Mouse (Mus musculus): Measurements from ENCODE around the gene Arid1b.

Gene Arid1b

DNA sequence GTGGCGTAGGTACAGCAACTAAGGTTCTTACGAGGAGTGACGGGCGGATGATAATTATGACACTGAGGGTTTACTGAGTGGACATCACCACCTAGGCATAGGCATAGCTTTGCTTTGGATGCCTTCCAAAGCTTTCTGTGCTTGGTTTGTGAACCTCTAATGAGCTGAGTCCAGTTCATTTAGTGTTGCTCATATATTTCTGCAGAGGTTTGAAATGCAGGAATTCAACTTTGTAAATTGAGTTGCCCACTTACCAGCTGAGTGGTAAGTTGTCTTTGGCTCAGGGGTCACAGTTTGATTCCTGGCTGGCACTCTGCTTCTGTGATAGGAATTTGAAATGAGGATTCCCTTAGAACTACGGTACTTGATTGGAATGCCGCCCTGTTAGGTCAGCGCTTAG is 49.7 kb downstream of the Arid1b start:
- in situ Hi-C loops (cut with MboI; ENCODE audit: low pct_unique_long_range_greater_than_20kb in 1 of 2, low sequenced_read_pairs in 2 of 2, unreplicated experiment in 1 of 2), result no loop called here

DNA sequence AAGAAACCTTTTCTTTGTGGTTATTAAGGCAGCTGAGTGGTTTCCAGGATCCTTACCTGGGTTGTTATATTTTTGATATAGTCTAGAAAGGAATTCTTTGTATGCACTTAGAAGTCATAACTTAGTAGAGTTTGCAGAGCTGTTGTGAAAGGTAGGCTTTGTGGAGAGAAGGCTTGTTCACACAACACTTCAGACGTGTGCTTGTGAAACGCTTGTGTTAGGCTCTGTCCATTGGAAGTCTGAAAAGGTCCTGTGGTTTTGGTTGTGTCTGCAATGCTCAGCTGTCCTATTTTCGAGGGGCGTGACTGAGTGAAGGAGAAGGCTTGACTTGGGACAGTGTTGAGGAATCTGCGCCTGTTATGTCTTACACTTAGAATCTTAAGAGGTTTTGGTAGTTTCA is 51.5 kb downstream of the Arid1b start:
- in situ Hi-C loops (cut with MboI; ENCODE audit: low pct_unique_long_range_greater_than_20kb in 1 of 2, low sequenced_read_pairs in 2 of 2, unreplicated experiment in 1 of 2), result no loop called here

DNA sequence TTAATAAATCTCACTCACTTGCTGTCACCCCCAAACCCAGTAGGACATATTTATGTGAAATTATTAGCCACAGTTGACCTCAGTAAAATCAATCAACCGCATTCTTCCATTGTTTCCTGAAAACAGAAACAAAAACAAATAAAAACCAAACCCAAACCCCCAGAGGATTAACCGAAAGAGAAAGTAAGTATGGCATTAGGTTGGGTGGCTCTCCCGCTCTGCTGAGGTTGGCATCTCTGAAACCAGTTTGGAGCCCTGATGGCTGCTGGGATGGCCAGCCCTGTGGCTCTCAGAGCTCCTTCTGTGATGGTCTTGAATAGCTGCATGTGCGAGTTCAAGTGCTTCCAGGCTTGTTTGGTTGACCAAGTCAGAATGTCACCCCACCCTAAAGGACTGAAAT is 53.2 kb downstream of the Arid1b start:
- in situ Hi-C loops (cut with MboI; ENCODE audit: low pct_unique_long_range_greater_than_20kb in 1 of 2, low sequenced_read_pairs in 2 of 2, unreplicated experiment in 1 of 2), result no loop called here

DNA sequence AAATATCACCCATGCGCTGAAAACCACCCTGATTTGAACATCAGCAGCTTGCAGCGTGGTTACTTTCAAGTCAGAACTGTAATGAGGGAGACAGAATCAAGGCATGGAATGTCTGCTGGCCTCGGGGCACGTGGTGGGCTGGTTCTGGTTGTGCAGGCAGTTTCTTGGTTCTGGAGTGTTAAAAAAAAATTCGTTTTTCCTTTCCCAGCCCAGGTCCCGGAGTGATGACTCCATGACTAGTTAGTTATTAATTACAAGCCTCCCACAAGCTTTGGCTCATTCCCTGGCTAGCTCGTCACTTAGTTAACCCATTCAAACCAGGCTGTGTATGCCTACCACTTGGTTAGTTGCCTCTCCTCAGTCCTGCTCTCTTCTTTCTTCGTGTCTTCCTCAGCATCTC is 56.1 kb downstream of the Arid1b start:
- in situ Hi-C loops (cut with MboI; ENCODE audit: low pct_unique_long_range_greater_than_20kb in 1 of 2, low sequenced_read_pairs in 2 of 2, unreplicated experiment in 1 of 2), result no loop called here

DNA sequence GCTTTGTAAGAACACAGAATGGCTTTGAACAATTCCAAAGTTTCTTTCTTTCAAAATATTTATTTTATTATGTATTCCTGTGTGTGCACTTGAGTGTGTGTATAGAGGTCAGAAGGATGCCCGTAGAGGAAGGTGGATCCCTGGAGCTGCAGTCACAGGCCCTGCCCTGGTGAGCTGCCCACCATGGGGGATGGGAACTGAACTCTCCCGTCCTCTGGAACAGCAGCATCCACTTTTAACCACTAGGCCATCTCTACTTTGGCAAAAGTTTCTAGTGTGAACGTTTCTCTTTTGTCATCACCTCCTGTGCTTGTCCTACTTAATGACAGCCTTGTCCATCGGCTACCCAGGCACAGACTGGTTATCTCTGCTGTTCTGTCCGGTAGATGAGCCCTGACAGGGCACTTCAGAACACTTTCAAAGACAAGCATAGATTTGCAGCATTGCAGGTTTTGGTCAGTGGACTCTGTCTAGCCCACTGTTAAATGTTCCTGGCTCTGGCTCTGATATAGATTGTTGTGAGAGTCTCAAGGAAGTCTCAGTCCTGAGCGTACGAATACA is 56.9 kb downstream of the Arid1b start:
- in situ Hi-C loops (cut with MboI; ENCODE audit: low pct_unique_long_range_greater_than_20kb in 1 of 2, low sequenced_read_pairs in 2 of 2, unreplicated experiment in 1 of 2), result no loop called here

DNA sequence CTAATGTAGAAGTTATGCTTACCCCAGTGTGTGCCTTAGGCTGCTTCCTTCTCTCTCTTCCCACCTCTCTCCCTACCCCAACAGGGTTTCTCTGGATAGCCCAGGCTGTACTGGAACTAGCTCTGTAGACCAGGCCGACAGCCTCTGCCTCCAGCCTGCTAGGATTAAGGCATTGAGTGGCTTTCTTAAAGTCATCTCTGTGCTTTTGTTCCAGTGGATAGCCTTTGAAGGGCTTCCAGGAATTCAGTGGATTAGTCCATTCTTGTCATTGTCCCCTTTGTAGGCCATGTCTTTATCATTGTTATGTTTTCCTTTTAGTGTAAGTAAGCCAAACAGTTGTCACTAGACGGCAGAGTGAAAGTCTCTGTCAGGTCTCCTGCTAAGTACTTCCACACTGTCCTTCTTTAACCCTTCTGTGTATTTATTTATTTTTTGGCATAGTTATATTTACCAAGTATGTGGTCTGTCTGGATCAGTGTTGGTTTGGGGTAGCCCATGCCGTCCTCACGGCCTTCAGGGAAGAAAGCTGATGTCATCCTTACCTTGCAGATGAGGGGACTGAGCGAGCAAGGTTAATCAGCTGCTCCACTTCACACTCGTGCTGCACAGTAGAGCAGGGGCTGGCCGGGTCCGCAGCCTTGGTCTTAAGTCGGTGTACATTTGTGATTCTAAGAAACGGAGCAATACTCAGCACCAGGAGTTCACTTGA is 58.1 kb downstream of the Arid1b start:
- in situ Hi-C loops (cut with MboI; ENCODE audit: low pct_unique_long_range_greater_than_20kb in 1 of 2, low sequenced_read_pairs in 2 of 2, unreplicated experiment in 1 of 2), result no loop called here

DNA sequence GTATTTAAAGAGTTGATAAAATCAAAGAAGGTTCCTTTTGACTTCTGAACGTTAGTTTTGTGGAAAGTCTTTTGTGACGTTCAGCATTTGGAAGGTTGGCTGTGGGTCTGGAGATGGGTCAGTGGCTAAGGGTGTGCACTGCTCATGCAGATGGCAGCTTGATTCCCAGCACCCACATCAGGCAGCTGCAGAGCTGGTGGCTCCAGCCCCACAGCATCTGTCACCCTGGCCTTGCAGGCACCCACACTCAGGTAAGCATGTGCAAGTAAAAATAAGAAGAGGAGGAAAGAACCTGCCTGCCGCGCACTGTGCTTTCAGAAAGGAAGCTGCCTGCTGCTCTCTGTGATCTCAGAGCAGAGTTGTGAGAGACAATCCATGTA is 58.7 kb downstream of the Arid1b start:
- in situ Hi-C loops (cut with MboI; ENCODE audit: low pct_unique_long_range_greater_than_20kb in 1 of 2, low sequenced_read_pairs in 2 of 2, unreplicated experiment in 1 of 2), result no loop called here

DNA sequence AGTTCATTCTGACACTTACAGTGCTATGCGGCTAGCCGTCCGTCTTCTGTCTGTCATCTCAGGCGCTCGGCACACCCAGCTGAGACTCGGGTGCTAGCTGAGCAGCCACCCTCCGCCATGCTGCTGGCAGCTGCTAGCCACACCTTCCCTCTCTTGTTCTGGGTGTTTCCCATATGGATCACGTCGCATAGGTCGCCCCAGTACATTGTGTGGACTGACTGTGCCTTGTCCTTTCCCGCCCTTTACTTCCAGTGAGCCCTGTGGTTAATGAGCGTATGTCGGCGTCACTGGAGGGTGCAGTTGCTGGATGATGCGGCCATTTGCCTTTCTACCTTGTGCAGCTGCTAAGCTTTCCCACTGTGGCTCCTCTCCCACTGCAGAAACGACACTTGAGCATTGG is 59.1 kb downstream of the Arid1b start:
- in situ Hi-C loops (cut with MboI; ENCODE audit: low pct_unique_long_range_greater_than_20kb in 1 of 2, low sequenced_read_pairs in 2 of 2, unreplicated experiment in 1 of 2), result no loop called here

DNA sequence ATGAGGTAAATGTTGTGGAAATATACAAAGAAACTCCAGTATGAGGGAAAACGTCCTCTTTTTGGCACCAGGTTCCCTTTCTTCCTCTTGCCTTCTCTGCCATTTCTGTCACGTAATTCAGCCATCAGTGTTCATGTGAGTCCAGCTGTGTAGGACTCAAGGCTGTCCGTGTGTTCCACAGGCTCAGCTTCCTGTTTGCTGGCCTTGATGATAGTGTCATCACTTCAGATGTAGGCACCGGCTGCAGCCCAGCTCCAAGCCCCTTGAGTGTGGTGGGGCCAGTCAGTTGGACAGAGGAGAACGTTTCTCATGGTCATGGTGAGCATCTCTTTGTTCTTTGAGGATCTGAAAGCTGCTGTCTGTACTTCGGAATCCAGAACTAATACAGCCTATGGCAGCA is 61.3 kb downstream of the Arid1b start:
- in situ Hi-C loops (cut with MboI; ENCODE audit: low pct_unique_long_range_greater_than_20kb in 1 of 2, low sequenced_read_pairs in 2 of 2, unreplicated experiment in 1 of 2), result no loop called here

DNA sequence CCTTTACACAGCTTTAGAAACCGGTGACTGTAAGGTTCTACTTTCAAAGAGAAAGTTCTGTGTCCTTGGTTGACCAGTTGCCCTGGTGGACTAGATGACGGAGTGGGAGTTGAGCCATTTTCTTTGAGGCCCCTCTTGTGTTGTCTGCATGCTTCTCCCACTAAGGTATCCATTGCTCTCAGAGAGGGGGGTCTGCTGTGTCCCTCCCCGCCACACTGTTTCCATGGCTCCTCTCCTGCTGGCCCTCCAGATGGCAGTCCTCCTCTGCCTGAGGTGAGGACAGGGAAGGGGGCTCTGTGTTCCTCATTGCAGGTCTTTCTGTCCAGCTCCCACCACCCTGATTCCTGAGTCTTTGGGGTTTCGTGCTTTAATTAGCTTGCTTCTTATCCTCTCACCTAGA is 62.5 kb downstream of the Arid1b start:
- in situ Hi-C loops (cut with MboI; ENCODE audit: low pct_unique_long_range_greater_than_20kb in 1 of 2, low sequenced_read_pairs in 2 of 2, unreplicated experiment in 1 of 2), result no loop called here

DNA sequence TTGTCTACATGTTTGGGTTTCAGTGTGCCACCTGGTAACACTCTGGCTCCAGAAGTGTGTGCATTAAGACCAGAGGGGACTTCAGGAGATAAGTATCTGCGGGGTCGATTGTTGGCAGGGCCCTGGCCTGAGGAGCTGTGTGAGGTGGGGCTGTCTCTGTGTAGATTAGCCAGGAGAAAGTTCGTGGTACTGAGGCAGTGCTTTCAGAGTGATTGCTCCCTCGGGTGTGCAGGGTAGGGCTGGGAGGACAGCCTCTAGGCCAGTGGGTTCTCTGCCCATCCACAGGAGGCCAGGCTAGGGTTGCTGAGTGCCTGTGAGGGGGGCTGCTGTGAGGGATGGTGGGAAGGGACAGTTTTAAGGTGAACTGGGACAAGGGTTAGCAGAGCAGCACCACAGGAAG is 63.2 kb downstream of the Arid1b start:
- in situ Hi-C loops (cut with MboI; ENCODE audit: low pct_unique_long_range_greater_than_20kb in 1 of 2, low sequenced_read_pairs in 2 of 2, unreplicated experiment in 1 of 2), result no loop called here

DNA sequence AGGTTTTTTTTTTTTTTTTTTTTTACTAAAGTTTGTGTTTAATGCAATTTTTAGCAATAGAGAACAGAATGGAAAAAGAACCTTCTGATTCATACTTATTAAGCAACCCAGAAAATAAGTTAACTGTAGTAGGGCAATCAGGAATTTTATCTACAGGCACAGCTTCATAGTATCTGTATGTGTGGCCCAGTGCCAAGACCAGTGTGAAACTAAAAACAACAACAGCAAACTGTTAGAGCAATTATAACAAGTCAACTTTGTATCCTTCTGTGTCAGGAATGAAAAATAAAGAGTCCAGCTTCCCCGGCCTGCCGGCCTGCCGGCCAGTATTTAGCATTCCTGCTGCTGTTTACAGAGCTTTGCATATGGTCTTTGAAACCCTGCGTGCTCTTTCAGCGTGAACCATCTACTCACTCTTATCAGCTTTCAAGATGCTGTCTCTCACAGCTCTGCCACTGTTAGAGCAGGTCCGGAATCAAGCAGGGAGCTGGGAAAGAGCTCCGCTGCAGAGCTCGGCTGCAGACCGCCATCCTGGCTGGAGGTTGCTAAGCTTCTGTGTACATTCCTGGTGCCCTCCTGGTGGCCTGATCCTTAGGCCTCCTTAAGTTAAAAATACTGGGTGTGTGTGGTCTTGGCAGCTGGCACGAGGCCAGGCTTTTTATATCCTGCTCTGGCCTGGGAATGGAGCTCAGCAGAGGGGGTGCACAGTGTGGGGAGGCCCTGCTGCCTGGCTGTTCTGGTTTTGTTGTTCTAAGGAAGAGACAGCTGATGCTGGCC is 64.0 kb downstream of the Arid1b start:
- in situ Hi-C loops (cut with MboI; ENCODE audit: low pct_unique_long_range_greater_than_20kb in 1 of 2, low sequenced_read_pairs in 2 of 2, unreplicated experiment in 1 of 2), result no loop called here

DNA sequence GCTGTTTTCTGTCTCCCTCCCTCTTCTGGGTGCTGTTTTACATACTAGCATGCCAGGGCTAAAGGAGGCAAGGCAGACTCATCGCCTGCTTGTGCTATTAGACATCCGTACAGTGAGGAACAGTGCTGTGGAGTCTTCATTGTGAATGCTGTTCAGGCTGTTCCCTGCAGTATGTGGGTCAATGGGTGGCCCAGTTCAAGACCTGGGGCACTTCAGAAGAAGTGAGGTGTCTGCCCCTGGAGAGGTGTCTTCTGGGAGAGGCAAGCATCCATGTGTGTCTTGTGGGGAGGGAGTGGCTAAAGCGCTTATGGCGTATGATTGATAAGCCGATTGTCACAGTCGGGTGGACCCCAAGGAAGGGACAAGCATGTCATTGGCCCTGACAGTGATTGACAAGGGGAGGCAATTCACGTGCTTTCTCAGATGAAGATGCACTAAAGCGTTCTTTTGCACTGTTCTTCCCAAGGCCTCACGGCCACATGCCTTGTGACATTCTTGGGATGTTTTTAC is 65.0 kb downstream of the Arid1b start:
- in situ Hi-C loops (cut with MboI; ENCODE audit: low pct_unique_long_range_greater_than_20kb in 1 of 2, low sequenced_read_pairs in 2 of 2, unreplicated experiment in 1 of 2), result no loop called here

DNA sequence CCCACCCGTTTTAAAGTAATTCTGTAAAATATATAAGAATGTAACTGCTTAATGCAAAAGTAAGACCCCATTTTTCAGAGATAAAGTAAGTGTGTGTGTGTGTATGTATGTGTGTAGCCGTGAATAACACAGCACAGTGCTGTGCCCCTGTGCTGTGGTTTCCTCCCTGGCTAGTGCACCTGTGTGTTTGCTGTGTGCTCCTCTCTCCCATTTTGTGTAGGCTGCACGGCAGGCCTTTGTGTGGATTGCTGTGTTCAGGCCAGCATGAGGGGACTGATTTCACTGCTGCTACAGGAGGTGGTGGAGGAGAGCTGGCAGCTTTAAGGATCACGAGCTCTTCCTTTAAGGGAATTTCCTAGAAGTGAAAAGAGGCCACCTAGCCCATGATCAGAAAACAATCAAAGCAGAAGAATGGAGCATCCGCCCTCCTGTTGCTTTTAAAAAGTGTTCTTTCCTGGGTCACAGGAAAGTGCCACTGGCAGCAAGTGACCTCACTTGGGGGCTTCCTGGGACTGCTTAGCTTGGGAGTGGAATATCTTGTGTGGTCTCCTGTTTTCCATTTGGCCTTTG is 66.5 kb downstream of the Arid1b start:
- in situ Hi-C loops (cut with MboI; ENCODE audit: low pct_unique_long_range_greater_than_20kb in 1 of 2, low sequenced_read_pairs in 2 of 2, unreplicated experiment in 1 of 2), result loop anchor here in 1 of 2 experiments (10.0 kb wide), 1 partner anchor 334 kb away; no protein-coding TSS in a partner anchor

DNA sequence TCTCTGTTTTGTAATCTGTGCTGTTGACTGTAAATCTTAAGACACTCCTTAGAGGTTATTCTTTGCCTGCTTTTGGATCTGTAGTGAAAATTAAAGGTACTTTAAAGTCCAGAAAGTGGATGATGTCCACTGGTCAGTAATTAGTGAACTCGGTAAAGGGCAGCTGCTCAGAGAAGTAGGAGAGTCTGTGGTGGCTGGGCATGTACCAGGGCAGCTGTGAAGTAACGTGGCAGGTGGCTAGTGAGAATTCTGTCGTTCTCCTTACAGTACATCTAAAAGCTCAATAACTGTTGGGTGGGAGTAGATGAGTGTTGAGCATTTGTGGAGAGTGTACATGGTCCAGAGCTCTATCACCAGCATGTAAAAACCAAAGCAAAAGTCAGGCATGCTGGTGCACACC is 67.1 kb downstream of the Arid1b start:
- in situ Hi-C loops (cut with MboI; ENCODE audit: low pct_unique_long_range_greater_than_20kb in 1 of 2, low sequenced_read_pairs in 2 of 2, unreplicated experiment in 1 of 2), result loop anchor here in 1 of 2 experiments (10.0 kb wide), 1 partner anchor 334 kb away; no protein-coding TSS in a partner anchor

DNA sequence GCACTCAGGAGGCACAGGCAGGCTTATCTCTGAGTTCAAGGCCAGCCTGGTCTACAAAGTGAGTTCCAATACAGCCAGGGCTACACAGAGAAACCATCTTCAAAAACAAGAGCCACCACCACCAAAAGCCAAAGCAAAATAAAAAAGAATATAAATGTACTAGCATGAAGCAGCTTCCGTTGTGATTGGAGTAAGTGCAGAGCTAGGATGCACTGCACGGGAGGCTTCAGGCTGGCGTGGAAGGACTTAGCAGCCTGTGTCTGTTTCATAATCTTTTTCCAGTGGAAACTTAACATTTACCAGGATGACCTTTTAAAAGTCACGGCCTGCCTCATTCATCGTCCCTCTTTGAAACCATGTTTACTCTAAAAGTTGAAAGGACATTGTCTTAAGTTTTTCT is 67.5 kb downstream of the Arid1b start:
- in situ Hi-C loops (cut with MboI; ENCODE audit: low pct_unique_long_range_greater_than_20kb in 1 of 2, low sequenced_read_pairs in 2 of 2, unreplicated experiment in 1 of 2), result loop anchor here in 1 of 2 experiments (10.0 kb wide), 1 partner anchor 333 kb away; no protein-coding TSS in a partner anchor

DNA sequence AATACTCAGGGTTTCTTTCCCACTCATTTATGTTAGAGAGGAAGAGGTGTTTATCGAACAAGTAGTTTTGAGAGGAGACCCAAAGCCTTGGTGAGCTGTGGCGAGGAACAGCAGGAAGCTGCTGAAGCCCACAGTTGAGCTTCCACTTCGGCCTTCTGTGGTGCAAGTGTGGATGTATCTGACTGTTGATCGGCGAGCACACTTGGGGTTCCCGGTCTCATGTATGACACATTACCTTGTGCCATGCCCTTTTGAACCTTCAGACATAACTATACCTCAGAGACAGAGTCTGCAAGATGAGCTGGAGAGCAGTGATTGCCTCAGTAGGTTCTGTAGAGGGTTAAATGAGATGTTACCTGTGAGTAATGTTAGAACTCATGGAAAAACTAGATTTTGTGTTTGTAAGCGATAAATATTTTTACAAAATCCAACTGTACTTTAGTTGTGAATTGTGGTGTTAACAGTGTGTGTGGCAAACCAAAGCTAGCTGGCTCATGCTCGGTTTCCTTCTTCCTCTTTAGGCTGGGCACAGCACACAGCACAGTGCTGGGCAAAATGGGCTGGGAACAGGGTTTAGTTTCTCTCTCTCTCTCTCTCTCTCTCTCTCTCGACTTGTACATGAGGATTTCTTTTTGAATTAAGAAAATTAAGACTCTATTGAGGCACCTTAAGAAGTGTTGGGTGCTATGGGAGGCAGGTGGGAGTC is 69.5 kb downstream of the Arid1b start:
- in situ Hi-C loops (cut with MboI; ENCODE audit: low pct_unique_long_range_greater_than_20kb in 1 of 2, low sequenced_read_pairs in 2 of 2, unreplicated experiment in 1 of 2), result loop anchor here in 1 of 2 experiments (10.0 kb wide), 1 partner anchor 331 kb away; no protein-coding TSS in a partner anchor

DNA sequence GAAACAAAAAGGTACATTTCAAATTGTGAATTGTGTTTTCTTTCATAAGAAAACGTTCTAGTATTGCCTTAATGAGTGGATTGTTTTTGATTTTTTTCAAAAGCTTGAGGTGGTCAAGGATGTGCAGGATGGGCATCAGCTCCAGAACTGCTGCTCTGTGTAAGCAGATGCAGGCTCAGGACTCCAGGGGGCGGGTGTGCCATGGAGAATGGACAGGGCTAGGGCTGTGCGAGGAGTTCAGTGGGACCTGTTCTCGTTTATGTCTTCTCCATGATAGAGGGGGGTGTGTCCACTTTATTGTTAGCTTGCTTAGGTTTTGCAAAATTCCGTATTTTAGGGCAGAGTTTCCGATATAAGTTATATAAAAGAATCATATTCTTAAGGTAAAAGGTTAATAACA is 70.6 kb downstream of the Arid1b start:
- in situ Hi-C loops (cut with MboI; ENCODE audit: low pct_unique_long_range_greater_than_20kb in 1 of 2, low sequenced_read_pairs in 2 of 2, unreplicated experiment in 1 of 2), result loop anchor here in 1 of 2 experiments (10.0 kb wide), 1 partner anchor 330 kb away; no protein-coding TSS in a partner anchor

All from mouse embryonic stem cell (cell line).